Mouse (Mus musculus): ENCODE results near the gene Slc8a2.

- no peak for TF ChIP-seq CTCF (IDR thresholded peaks at IDR 0.05; ENCODE audit: extremely low read depth, insufficient read length, insufficient replicate concordance, low read depth, low read length)
- no peak for TF ChIP-seq POLR2A (IDR thresholded peaks at IDR 0.05; ENCODE audit: low read depth, low read length)
These were observed 1.5 kb downstream of the Slc8a2 start for GRCm38 (mm10) chr7:16130956-16131634.

All from small intestine, adult 2 months (tissue).